Mouse (Mus musculus): ENCODE measurements around the gene Smco2. TPM values are rescaled to one million over a fixed set of nuclear protein-coding genes. Genes with fewer than 3 reads are reported as not detected.

The Smco2 gene
- polyA plus RNA-seq, 1 experiment from 2014 or later: not detected

DNA sequence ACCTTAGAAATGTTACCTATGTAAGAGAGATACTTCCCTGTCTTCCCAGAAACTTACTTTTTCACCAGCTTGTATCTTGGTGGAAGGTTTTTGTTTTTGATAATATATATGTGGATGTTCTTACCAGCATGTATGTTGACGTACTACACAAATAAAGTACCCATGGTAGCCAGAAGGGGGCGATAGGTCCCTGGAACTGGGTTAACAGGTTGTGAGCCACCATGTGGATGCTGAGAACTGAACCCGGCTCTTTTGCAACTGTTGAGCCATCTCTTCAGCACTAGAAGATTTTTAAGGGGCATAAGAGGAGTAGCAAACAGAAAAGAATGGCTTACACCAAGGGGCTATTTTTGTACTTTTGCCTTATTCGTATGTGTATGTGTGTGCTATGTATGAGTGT, 15.8 kb downstream of the Smco2 start:
- H3K27me3 ChIP-seq: no peaks in the 10 kb centered on the region
- H3K9ac ChIP-seq: no peak overlapping the region
- 86% methylated on average over 4 of the region's 4 CpGs for WGBS
- no peak overlapping the region for H3K27ac ChIP-seq
- H3K36me3 ChIP-seq (ENCODE audit: poor library complexity, severe bottlenecking): no peaks in the 10 kb centered on the region
- no peaks in the 10 kb centered on the region for H3K4me1 ChIP-seq
- no peak for ATAC-seq
- no peak overlapping the region for H3K4me2 ChIP-seq
- H3K9me3 ChIP-seq (replicated peaks): no peaks in the 10 kb centered on the region
- no peak overlapping the region for H3K4me3 ChIP-seq

DNA sequence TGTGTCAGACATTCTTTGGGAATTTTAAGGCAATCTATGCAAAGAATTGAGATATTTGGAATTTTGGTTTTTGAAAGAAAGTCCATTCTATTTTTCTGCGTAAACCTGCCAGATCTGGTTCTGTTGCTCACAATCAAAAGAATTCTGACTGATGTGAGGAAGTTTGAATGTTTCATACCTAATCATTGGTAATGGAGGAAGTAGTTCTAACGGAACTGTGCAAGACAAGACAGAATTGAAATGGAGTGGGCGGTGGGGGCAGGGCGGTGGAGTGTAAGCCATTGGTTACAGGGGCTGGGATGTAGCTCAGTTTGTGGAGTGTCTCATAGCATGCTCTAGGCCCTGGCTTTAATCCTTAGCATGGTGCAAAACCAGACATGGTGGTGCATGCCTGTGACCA, 22.1 kb downstream of the Smco2 start:
- H3K4me3 ChIP-seq: no peak overlapping the region
- peaks cover 3% of the 10 kb centered on the region; the same call in 1 of the 2 replicates for H3K9me3 ChIP-seq (replicated peaks)
- no peak overlapping the region for H3K4me2 ChIP-seq
- H3K36me3 ChIP-seq (ENCODE audit: poor library complexity, severe bottlenecking): no peaks in the 10 kb centered on the region
- H3K27ac ChIP-seq: no peak overlapping the region
- 93% methylated on average over 4 of the region's 4 CpGs for WGBS
- H3K4me1 ChIP-seq: no peaks in the 10 kb centered on the region
- no peak overlapping the region for H3K9ac ChIP-seq
- ATAC-seq: no peak
- no peaks in the 10 kb centered on the region for H3K27me3 ChIP-seq

DNA sequence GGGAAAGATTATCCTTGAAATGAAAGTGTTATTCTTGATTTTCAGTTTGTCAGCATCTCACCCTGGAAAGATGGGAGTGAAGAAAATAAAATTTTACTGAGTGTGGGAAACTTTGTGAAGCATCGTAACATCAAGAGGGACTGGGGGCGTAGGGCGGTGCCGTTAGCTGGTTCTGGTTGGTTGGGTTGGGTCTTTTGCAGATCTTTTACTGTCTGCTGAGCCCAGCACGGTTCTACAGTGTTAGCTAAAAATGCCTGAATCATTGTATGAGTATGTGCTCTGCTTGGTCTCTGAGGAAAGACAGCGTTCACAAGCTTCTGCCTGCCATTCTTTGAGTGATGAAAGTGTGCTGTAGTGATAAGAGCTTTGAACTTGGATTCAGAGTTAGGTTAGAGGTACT, 24.5 kb downstream of the Smco2 start:
- H3K4me2 ChIP-seq: no peak overlapping the region
- H3K9ac ChIP-seq: no peak overlapping the region
- H3K27ac ChIP-seq: no peak overlapping the region
- 79% methylated on average over 6 of the region's 6 CpGs for whole genome bisulfite sequencing
- 0 out of 2 replicates have a peak, but pooled peaks cover 5% of the 10 kb centered on the region for H3K4me1 ChIP-seq
- no peak overlapping the region for H3K4me3 ChIP-seq
- H3K9me3 ChIP-seq (replicated peaks): peaks cover 6% of the 10 kb centered on the region; the same call in 1 of the 2 replicates
- no peaks in the 10 kb centered on the region for H3K36me3 ChIP-seq (ENCODE audit: poor library complexity, severe bottlenecking)
- no peaks in the 10 kb centered on the region for H3K27me3 ChIP-seq
- ATAC-seq: no peak

DNA sequence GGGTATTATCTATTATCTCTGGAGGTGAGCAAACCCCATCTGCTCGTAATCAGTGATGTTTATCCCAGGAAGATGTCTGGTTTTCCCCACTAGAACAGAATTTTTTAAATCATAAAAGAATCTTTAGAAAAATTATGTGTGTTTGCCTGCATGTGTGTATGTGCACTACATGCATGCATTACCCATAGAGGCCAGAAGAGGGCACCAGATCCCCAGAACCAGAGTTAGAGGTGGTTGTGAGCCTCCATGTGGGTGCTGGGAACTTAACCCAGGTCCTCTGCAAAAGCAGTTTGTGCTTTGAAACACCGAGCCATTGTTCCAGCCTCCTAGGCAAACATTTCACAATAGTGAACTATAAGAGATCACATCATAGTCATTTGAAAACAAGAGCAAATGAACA, 26.9 kb downstream of the Smco2 start:
- Histone ChIP-seq H3K36me3 (ENCODE audit: poor library complexity, severe bottlenecking) (no peaks in the 10 kb centered on the region), H3K4me1 (0 out of 2 replicates have a peak, but pooled peaks cover 12% of the 10 kb centered on the region), H3K27ac (no peak overlapping the region), H3K9me3 (replicated peaks) (peaks cover 6% of the 10 kb centered on the region; the same call in 1 of the 2 replicates), H3K27me3 (no peaks in the 10 kb centered on the region), H3K4me3 (no peak overlapping the region), H3K9ac (no peak overlapping the region), H3K4me2 (no peak overlapping the region)
- WGBS: 95% methylated on average over 2 of the region's 2 CpGs
- ATAC-seq: no peak

DNA sequence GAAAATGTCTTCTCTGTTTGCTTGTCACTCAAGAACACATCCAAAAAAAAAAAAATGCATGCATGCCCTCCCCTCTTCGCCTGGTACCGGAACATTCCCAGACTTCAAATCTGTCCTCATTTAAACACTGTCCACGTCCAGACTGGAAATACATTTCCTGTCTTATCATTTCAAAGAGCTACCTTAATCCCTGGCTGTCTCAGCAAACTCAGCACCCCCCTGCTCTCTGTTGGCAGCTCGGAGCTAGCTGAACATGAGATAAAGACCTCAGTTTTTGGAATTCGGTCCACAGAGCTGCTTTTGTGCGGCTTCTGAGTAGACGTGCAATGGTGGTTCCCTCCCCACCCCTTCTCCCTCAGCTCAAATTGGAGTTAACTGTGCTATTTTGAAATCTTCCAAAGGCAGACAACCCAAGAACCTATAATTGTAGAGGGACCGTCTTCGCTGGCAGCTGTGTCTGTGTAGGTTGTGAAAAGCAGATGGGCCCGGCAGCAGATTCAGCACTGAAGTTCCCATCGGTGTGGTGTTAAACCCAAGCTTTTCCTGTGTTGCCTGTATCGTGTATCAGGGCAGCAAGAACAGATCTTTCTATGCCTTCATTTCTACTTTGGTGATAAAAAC, 27.6 kb downstream of the Smco2 start:
- no peaks in the 10 kb centered on the region for H3K36me3 ChIP-seq (ENCODE audit: poor library complexity, severe bottlenecking)
- no peak overlapping the region for H3K27ac ChIP-seq
- ATAC-seq: no peak
- peaks cover 6% of the 10 kb centered on the region; the same call in 1 of the 2 replicates for H3K9me3 ChIP-seq (replicated peaks)
- no peaks in the 10 kb centered on the region for H3K27me3 ChIP-seq
- WGBS: 89% methylated on average over 12 of the region's 12 CpGs
- 0 out of 2 replicates have a peak, but pooled peaks cover 12% of the 10 kb centered on the region for H3K4me1 ChIP-seq
- H3K4me3 ChIP-seq: no peak overlapping the region
- no peak overlapping the region for H3K9ac ChIP-seq
- no peak overlapping the region for H3K4me2 ChIP-seq

DNA sequence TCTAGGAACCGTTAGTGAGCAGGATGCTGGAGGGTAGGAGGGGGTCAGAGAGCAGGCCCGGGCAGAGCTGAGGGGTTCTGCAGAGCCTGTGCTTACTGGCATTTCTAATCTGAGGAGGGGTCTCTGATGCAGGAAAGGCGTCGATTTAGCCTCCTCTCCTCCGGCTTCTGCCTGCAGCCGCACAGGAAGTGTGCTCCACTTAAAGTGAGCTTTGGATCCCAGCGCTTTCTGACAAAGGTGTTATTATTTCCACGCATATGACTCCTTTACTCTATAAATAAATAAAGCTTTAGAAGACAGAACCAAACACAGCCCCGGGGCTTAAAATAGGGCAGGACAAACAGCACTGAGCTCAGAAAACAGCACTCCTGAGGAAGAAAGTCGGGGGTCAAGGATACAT, 29.0 kb downstream of the Smco2 start:
- no peaks in the 10 kb centered on the region for H3K27me3 ChIP-seq
- no peaks in the 10 kb centered on the region for H3K36me3 ChIP-seq (ENCODE audit: poor library complexity, severe bottlenecking)
- no peak overlapping the region for H3K4me3 ChIP-seq
- 0 out of 2 replicates have a peak, but pooled peaks have one; percentile 19 for ATAC-seq
- H3K27ac ChIP-seq: no peak overlapping the region
- H3K9ac ChIP-seq: no peak overlapping the region
- H3K4me2 ChIP-seq: no peak overlapping the region
- 15% methylated on average over 10 of the region's 10 CpGs for WGBS
- H3K4me1 ChIP-seq: 0 out of 2 replicates have a peak, but pooled peaks cover 12% of the 10 kb centered on the region
- peaks cover 6% of the 10 kb centered on the region; the same call in 1 of the 2 replicates for H3K9me3 ChIP-seq (replicated peaks)

DNA sequence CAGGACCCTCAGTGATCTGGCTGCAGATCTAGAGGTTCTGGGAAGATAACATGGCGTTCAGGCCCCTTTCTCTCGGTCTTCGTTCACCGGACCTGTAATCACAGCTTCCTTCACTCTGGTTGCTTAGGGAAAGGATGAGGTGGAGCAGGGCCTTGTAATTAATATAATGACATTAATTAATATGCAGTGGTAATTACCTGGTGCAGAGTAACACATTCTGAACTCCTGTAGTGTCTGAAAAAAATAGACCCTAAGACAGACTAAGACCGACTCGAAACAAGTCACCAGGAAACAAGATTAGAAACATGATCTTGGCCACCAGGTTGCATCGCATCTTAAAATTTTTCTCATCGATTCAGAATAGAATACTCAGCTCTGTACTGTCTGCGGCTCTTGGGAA, 30.0 kb downstream of the Smco2 start:
- H3K4me3 ChIP-seq: no peak overlapping the region

DNA sequence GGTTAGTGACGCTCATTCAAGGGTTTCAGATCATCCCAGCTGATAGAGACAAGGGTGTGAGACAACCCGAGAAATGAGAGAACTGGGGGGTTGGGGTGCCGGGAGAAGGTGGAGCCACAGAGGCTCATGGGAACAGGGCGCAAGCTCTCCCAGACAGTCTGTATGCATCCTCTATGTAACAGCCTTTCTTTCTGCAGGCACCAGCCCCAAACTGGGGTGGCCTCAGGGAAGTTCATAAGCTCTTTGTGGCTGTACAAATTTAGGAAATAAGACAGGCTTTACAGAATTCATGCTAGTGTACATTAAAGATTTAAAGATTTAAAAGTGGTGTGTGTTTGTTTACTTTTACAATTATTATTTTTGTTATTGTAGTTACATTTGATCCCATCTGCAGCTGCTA, 30.4 kb downstream of the Smco2 start:
- H3K36me3 ChIP-seq (ENCODE audit: poor library complexity, severe bottlenecking): no peaks in the 10 kb centered on the region
- H3K9ac ChIP-seq: no peak overlapping the region
- peak; percentile 48; the same call in 1 of the 2 replicates for ATAC-seq
- no peaks in the 10 kb centered on the region for H3K27me3 ChIP-seq
- H3K9me3 ChIP-seq (replicated peaks): peaks cover 6% of the 10 kb centered on the region; the same call in 1 of the 2 replicates
- H3K27ac ChIP-seq: no peak overlapping the region
- no peak overlapping the region for H3K4me3 ChIP-seq
- H3K4me2 ChIP-seq: no peak overlapping the region
- 72% methylated on average over 4 of the region's 4 CpGs for WGBS
- H3K4me1 ChIP-seq: 0 out of 2 replicates have a peak, but pooled peaks cover 12% of the 10 kb centered on the region

More for the DNA sequence above, 30.0 kb downstream of the Smco2 start:
- Histone ChIP-seq H3K9ac (no peak overlapping the region), H3K4me2 (no peak overlapping the region), H3K9me3 (replicated peaks) (peaks cover 6% of the 10 kb centered on the region; the same call in 1 of the 2 replicates), H3K36me3 (ENCODE audit: poor library complexity, severe bottlenecking) (no peaks in the 10 kb centered on the region), H3K27ac (no peak overlapping the region), H3K4me1 (0 out of 2 replicates have a peak, but pooled peaks cover 12% of the 10 kb centered on the region), H3K27me3 (no peaks in the 10 kb centered on the region)
- ATAC-seq: peak; percentile 54; the same call in 1 of the 2 replicates
- 67% methylated on average over 9 of the region's 9 CpGs for WGBS

DNA sequence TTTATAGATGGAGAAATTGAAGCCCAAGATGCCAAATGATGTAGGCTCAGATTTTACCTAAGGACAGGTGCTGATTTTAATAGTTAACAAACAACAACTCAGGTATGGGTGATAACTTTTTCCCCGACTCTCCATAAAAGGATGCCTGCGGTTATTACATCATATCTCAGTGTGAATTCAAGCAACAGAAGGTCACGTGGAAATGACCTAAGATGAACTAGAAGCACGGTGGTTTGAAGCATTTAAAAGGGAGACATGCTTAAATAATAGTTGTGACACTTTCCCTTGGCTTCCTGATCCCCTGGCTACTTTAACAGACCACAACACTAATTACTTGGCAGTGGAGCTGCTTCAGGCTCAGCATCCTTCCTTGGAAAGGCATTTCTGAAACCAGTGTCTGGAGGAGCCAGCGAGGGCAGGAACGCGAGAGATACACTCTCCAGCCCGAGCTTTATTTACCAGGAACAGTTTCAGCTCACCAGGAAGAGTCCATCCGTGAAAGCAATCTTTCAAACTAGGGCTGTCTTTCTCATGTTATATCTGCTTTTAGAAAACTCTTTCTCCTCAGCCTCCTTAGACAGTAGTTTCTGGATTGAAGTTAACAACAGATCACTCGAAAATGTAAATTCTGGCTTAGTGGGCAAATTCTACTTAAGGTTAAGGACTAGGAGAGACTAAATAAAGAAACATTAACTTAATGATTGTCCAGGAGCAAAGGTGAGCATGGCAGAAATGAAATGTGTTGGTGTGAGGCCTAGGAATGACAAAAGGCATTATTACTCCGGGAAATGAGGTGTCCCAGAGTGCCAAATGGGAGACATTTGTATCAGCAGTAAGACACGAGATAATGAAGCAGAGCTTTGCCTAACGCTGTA, 32.2 kb downstream of the Smco2 start:
- H3K27ac ChIP-seq: no peak overlapping the region
- WGBS: 67% methylated on average over 13 of the region's 13 CpGs
- H3K4me1 ChIP-seq: 0 out of 2 replicates have a peak, but pooled peaks cover 12% of the 10 kb centered on the region
- H3K4me3 ChIP-seq: no peak overlapping the region
- no peaks in the 10 kb centered on the region for H3K27me3 ChIP-seq
- H3K4me2 ChIP-seq: no peak overlapping the region
- H3K9me3 ChIP-seq (replicated peaks): peaks cover under 1% of the 10 kb centered on the region; the same call in 1 of the 2 replicates
- H3K36me3 ChIP-seq (ENCODE audit: poor library complexity, severe bottlenecking): no peaks in the 10 kb centered on the region
- H3K9ac ChIP-seq: no peak overlapping the region
- ATAC-seq: no peak

DNA sequence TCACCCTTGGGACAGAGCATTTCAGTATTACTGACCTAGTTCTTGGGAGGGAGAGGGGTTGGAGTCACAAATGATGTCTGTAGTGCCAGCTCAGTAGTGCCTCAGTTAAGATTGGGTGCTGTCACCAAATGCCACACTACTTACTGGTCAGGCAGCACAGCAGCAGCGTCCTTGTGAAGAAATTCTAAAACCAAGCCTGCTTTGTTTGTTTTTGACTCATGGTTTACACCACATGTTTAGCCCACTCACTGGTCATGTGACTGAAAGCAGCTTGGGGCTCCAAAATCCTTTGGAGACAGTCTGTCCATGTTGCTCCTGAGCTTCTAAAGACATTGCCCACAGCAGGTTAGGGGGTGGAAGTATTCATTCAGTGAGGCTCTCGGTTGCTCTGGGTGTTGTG, 33.5 kb downstream of the Smco2 start:
- Histone ChIP-seq H3K4me2 (no peak overlapping the region), H3K4me3 (no peak overlapping the region), H3K4me1 (0 out of 2 replicates have a peak, but pooled peaks cover 12% of the 10 kb centered on the region), H3K36me3 (ENCODE audit: poor library complexity, severe bottlenecking) (no peaks in the 10 kb centered on the region), H3K9ac (no peak overlapping the region), H3K27me3 (no peaks in the 10 kb centered on the region), H3K9me3 (replicated peaks) (no peaks in the 10 kb centered on the region), H3K27ac (no peak overlapping the region)
- no peak for ATAC-seq
- 53% methylated on average over 2 of the region's 2 CpGs for WGBS

DNA sequence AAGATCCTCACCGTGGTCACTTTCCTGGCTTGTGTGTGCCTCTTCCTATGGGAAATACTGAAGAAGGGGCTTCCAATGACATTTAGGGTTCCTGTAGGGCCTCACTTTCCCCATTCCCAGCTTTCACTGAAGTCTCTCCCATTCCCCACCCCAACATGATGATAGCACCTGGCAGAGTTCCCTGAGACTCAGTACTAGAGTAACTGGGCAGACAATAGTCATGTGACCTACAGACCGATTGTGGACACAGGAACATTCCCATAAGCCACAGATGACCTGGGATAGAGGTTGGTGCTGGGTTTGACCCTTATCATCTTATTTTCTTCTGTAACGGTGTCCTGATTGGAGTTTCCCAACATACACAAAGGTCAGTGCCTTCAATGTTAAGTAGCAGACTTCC, 34.3 kb downstream of the Smco2 start:
- no peak overlapping the region for H3K9ac ChIP-seq
- no peak for ATAC-seq

DNA sequence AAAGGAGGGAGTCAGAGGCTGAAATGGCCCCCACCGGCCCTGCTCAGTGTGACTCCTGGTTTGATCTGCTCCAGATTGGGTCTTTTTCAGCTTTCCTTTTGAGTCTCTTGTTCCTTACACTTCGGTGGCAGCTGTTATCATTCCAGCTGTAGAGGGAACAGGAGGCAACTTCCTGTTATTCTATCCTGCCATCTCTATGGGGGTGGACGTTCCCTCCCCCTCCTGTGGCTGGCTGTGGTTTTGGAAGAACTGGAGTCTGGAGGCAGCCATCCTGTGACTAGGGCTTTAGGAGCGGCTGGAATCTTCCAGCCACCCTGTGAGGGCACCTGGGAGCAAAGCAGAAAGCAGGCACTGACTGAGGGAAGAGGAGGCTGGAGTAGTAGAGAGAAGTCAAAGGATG, 34.9 kb downstream of the Smco2 start:
- Histone ChIP-seq H3K4me3 (no peak overlapping the region), H3K9ac (no peak overlapping the region), H3K27me3 (peaks cover 3% of the 10 kb centered on the region; the same call in 1 of the 2 replicates), H3K27ac (no peak overlapping the region), H3K36me3 (ENCODE audit: poor library complexity, severe bottlenecking) (no peaks in the 10 kb centered on the region), H3K4me2 (no peak overlapping the region), H3K9me3 (replicated peaks) (no peaks in the 10 kb centered on the region), H3K4me1 (peaks cover 17% of the 10 kb centered on the region; the same call in 1 of the 2 replicates)
- 62% methylated on average over 4 of the region's 4 CpGs for WGBS
- no peak for ATAC-seq

More for the DNA sequence above, 34.3 kb downstream of the Smco2 start:
- H3K36me3 ChIP-seq (ENCODE audit: poor library complexity, severe bottlenecking): no peaks in the 10 kb centered on the region
- H3K27me3 ChIP-seq: no peaks in the 10 kb centered on the region
- H3K4me1 ChIP-seq: peaks cover 13% of the 10 kb centered on the region; the same call in 1 of the 2 replicates
- no peak overlapping the region for H3K4me2 ChIP-seq
- 87% methylated on average over 3 of the region's 3 CpGs for WGBS
- H3K27ac ChIP-seq: no peak overlapping the region
- no peak overlapping the region for H3K4me3 ChIP-seq
- no peaks in the 10 kb centered on the region for H3K9me3 ChIP-seq (replicated peaks)
